Mouse (Mus musculus) regulatory T cell (primary cell): ENCODE measurements at regions not wholly inside any gene's neighbourhood (a gene's known extent, or its start where the extent isn't known, plus 50 kb on each side); places are given as distances from the start of the nearest gene placed in this dataset.

Source experiments
- in situ Hi-C: fragments of 300-600 bp; cut with MboI, MseI; formaldehyde crosslinking; loops from one replicate; pipeline ENCODE4 v1.15.1; 2025; ENCODE audit warnings: high pct_unique_total_duplicates

DNA sequence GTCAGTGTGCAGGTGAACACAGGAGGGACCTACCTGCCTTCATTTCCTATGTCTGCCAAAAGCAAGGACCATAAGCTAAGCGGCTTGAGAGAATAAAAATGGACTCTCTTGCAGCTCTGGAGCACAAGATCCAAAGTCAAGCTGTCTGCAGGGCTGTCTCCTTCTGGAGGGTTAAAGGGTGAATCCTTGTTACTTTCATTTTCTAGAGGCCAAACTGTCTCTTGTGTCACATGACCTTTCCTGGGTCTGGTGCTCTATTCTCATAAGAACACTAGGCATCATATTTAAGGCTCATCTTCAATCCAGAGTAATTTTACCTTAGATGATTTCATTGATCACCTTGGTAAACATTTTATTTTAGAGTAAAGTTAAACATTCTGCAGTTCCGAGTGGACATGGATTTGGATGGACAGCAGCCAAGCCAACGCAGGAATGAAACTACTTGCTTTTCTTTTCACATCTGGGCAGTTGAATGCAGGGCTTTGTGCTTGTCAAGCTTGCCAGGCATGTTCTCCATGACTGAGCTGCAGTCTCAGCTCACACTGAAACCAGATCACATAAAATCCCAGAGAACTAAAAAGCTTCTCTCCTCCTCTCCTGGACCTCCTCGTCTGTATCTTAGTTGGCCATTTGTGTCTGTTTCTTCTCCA lies 180.8 kb downstream of the Cd83 start:
- in situ Hi-C loops, result loop anchor here (10.0 kb wide), 1 partner anchor 1551 kb away; no protein-coding TSS in a partner anchor

DNA sequence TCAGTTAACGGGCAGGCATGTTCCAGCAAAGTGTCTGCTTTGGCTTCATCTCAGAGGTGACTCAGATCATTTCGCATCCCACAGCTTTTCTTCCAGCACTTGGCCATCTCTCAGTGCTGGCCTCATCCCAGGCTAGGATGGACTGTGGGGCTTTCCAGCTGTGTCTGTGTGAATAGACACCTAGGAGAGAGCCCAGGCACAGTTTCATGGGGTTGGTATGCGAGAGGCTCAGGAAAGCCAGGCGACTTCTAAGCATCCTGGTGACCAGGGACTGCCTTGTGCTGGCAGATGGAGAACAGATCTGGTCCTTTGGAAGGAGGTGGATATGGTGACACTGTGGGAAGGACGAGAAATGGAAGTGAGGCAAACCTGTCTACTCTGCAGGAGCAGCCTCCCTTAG lies 182.9 kb downstream of the Cd83 start:
- in situ Hi-C loops, result loop anchor here (10.0 kb wide), 1 partner anchor 1553 kb away; no protein-coding TSS in a partner anchor

DNA sequence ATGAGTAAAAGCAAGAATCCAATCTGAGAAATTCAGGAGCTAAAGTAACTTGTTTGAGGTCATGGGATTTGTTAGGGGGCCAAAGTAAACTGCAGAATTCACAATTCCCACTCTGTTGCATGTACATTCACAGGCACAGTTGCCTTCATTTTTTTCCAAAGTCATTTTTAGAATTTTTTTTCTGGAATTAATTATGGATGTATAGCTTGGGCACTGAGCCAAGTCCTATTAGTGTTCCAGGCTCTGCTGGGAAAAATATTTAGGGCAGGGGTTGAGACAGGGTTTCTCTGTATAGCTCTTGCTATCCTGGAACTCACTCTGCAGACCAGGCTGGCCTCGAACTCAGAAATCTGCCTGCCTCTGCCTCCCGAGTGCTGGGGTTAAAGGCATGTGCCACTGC lies 188.3 kb downstream of the Cd83 start:
- in situ Hi-C loops, result no loop called here

DNA sequence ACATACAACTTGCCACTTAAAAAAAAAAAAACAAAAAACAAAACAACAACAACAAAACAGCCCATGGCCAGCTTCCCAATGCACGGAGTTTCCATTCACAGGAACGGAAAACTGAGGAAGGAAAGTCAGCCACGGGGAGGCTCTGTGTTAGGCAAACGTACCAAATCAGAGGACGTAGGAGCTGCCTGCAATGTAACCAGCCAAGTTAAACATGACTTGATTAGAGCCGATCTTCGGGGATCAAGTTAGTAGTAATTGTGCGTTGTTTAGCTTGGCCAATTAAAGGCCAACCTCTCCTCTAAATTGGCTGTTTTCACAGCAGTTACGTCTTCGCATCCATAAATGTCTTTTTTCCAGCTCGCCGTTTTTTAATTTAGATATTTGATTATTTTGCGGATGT lies 190.7 kb downstream of the Cd83 start:
- in situ Hi-C loops, result no loop called here

DNA sequence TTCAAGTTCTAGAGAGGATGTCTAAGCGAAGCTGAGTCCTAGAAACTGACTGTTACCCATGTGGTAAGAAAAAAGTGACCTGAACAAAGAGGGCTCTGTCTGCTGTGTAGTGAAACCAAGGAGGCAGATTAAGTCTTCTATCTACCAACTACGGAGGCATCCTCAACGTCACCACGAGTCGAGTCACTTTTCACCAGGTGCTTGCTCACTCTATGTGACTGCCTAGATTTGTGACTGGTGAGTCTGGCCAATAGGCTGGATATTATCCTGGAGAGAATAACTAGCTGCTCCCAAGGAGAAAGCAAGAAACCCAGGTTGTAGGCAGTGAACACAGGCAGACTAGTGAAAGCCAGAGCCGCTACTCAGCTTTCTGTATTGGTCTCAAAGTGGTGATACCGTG lies 191.2 kb downstream of the Cd83 start:
- in situ Hi-C loops, result no loop called here

DNA sequence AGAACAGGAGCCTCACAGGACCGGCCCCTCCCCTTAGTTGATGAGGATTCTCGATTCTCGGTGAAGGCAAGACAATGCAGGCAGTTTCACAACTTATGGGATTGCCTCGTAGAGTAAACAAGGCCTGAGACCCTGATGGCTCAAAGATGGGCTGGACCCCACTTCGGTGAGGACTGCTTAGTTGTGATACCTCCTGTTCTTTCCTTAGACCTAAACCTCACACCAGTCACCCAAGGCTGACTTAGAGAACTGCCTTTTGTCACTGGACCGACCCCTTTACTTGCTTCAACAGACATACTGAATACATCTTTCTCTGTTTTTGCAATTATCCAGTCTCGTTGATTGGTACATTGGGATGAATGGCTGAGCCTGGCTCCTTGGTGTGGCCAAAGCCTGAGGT lies 192.1 kb downstream of the Cd83 start:
- in situ Hi-C loops, result no loop called here

DNA sequence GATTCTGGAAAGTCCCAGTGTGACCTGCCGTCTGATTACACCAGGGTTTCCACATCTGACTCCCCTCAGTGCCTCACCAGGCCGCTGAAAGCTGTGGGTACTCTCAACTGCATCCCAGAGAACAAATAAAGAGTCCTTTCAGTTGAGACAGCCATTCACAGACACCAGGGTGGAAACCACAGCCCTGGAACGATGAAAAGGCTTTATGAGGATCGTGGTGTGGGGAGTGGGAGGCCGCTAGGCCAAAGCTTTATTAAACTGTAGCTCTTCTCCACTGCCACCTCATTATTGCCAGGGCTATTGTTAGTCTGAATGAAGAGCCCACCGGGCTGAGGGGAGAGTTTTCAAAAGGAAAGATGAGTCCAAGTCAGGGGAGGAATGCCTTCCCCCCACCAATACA lies 202.8 kb downstream of the Cd83 start:
- in situ Hi-C loops, result loop anchor here (5.0 kb wide), 1 partner anchor 1160 kb away; no protein-coding TSS in a partner anchor

DNA sequence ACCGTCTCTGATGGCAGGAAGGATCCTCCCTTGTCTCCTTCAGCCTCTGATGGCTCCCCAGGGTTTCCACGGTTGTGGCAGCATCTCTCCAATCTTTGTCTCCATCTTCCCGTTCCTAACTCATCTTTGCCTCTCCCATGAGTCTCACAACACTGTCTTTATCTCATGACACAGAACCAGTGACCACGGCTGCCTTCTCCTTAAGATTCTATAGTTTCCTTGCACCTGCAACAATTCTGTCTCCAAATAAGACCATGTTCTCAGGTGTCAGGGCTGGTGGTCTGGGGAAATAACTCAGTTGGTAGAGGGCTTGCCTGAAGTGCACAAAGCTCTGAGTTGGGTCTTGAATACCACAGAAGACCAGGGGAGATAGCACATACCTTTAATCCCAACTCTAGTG lies 203.8 kb downstream of the Cd83 start:
- in situ Hi-C loops, result loop anchor here (5.0 kb wide), 1 partner anchor 1159 kb away; no protein-coding TSS in a partner anchor

DNA sequence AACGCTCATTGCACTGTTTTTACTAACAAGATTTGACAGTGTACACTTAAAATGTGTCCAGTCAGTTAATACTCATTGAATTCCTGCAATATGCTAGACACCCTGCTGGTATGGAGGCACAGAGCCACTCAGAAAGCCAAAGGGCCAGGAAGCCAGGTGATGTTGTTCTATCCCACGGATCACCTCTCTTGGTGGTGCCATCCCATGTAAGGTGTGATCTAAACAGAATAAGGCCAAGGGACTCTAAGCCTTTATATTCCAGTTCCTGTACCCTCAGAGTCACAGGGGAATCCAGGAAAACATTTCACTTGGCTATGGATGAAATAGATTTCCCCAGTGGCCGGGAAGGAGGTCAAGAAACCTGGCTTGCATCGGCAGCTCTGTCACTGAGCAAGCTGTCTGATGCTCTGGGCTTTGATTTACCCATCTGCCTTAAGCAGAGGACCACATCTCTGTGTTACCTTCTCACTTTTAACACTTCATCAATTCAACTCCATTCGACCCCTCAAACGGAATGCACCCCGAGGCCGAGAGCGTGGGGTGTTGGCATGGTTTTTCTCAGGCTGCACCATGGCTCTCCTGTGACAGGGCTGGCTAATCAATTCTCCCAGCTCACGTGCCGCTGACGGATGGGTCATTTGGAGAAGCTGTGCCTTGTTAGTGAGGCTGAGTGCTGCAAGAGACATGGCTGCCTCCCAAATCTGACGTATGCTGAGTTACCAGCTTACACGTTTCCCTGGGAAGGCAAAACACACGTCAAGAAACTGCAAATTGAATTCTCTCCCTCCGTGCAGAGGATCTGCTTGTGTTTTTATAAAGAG lies 205.9 kb downstream of the Cd83 start:
- in situ Hi-C loops, result no loop called here

DNA sequence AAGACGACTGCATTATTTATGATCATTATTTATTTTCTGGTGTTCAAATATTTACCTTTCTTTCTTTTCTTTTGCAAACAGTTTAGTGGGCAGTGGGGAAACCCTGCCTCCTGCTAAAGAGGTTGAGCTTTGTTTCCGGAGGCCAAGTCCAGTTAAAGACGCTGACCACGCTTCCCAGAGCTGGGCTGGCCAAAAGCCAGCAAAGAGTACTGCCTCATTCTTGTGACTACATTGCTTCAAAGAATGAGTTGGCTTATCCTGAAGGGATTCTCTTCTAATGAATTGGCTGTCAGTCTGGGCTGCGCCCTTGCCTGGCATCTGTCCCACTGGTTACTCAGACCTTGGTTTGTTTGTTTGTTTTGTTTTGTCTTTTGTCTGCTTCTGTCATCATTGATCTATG lies 207.2 kb downstream of the Cd83 start:
- in situ Hi-C loops, result no loop called here

DNA sequence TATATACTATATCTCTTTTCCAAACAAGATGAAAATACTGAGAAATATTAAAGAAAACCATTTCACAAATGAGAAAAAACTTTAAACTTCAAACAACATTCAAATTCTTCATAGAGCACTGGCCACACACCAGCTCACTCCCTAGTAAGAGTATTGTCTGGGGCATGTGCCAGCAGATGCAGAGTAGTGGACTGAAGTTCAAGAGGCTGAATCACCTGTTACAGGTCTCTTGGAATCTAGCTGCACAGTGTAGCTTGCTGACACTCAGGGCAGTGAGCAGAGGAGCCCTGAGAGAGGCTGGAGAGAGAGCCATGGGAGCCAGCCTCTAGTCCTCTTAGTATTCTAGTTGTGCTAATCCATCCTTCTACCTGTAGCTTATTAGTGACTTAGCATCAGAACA lies 208.4 kb downstream of the Cd83 start:
- in situ Hi-C loops, result no loop called here

DNA sequence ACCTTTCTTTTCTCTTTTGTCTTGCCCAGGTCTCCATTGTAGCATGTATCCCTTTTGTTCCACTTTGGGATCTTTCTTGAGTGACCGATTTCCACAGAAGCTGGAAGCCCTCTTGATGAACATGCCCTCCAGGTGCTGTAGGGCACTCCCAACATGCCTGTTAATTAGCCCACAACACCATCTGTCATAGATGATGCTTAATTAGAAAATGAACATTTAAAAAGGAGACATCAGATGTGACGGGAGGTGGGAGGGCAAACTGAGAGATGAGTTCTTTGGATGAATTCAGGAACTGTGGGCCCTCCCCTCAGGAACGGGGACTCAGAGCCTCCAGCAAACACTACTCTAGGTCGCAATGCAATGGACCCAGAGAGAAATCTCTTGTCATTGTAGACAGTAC lies 209.8 kb downstream of the Cd83 start:
- in situ Hi-C loops, result no loop called here

DNA sequence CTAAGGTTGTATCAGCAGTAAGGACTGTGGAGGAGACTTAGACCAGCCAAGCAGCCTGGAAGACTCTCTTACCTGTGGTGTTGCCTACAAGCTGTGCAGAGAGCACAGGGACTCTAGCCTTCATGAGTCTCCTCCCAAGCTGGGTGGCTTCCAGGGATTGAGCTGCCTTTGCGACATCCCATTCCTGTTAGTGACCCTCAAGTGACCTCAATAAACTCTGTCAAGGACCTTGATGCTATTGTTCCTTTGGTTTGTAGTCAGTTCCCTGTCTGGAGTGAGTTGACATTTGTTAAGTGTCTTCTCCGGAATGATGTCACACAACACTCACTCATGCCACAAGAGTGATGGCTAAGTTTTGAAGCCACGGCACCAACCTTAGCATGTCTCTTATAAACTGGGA lies 211.0 kb downstream of the Cd83 start:
- in situ Hi-C loops, result no loop called here

DNA sequence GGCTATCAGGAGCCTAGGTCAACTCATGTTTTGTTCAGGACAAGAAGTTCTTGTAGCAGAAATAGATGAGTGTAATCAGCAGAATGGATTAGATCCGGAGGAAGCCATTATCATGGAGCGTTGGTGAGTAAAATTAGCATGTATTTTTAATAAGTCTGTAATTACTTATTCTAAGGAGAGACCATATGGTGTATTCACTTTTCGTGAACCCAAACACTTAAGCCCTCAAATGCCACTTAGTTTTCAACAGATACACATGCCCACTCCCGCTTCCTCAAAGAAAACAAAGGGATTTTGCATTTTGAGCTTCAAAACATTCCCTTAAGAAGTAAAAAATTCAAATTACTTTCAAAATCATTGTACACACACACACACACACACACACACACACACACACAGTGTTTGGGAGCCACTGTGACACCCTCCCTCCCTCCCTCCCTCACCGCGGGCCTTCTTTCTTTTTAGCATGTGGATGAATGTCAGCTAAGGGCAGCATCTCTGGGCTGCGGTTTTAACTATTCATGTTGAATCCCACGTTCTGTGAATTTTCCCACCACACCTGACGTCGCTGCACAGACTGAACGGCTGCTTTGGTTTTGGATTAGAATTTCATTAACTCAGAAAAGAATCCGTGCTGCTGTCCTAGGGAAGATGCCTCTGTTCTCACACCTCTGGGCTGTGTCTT lies 217.4 kb downstream of the Cd83 start:
- in situ Hi-C loops, result no loop called here

DNA sequence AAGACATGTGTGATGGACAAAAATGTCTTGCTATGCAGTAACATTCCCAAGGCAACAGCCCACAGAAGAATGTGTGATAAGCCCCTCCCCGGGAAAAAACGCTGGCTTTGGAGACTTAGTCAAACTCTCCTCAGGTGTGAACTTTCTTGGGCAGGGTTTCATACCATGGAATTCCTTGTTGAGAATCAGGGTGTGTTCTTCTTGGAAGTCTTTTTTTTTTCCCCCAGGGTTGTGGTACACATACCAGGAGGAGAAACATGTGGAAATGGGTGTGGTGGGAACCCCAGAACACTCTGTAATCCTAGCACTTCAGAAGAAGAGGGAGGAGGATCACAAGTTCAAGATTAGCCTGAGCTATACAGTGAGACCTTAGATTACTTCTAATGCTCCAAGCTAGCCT lies 228.3 kb downstream of the Cd83 start:
- in situ Hi-C loops, result no loop called here

DNA sequence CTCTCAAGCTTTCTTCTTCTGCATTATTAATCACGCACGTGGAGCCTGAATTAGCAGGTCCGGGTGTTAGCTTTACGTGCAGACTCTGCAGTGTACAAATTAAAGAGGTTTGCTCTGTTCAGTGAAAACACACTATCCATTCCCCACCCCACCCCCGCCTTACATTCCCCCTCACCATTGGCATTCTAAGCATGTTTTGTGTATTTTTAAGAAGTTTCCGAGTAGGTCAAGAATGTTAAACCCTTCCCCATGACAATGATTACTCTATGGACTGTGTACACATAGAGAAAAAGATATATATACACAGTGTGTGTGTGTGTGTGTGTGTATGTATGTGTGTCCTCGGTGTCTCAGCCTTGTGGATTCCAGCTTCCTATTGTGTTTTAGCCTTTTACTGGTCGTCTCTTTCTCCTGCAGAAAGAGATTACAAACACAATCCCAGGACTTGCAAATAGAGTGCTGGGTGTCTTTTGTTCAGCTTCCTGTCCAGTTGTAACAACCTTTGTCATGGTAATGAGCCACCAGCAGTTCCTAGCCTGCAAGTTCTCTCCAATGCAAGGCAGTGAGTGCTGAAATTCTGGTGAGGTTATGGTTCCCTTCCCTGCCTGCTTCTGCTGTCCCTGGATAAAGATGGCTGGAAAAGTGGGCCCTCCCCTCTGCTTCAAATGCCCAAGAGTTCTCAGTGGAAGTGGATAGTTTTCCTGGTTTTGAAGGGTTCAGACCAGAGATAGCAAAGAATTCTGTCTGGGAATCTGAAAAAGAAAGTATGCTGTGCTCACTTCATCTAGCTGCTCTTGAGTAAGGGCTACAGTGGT lies 234.1 kb downstream of the Cd83 start:
- in situ Hi-C loops, result no loop called here

DNA sequence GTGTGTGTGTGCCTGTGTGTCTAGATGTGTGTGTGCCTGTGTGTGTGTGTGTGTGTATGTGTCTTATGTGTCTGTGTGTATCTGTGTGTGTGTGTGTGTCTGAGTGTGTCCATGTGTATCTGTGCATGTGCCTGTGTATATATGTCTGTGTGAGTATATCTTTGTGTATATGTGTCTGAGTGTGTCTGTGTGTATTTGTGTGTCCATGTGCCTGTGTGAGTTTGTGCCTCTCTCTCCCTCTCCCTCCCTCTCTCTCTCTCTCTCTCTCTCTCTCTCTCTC lies 234.7 kb downstream of the Cd83 start:
- in situ Hi-C loops, result no loop called here

DNA sequence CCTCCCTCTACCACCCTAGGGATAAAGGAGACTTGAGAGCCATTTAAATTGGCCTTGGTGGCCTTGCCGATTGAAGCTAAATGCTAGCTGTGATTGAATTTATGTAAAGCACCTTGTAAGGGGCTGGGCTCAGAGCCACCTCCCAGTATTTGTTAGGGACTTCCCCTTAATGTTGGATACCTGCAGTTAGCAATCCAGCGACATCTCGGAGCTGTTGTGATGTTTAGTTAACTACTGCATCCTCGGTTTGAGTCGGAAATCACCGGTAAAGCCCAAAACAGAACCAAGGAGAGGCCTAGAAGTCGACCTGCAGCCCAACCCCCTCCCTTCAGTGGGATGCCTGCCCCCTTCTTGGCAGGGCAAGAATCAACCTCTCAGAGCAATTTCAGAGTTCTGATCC lies 236.3 kb downstream of the Cd83 start:
- in situ Hi-C loops, result no loop called here

DNA sequence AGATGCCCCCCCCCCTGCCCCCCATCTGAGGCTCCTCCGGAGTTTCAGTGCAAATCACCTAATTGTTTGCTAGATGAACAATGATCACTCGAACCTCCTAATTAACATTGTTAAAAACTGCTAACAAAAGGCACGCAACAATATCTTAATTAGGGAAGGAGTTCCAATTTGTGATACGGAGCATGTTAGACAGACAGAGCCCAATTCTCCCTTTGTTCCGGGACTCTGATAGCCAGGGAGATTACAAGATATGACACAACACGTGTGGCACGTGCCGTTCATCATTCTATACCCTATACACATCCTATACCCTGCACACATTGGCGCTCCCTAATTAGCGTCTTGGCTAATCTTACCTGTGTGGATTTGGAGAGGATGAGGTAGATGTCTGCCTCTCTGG lies 237.5 kb downstream of the Cd83 start:
- in situ Hi-C loops, result no loop called here

DNA sequence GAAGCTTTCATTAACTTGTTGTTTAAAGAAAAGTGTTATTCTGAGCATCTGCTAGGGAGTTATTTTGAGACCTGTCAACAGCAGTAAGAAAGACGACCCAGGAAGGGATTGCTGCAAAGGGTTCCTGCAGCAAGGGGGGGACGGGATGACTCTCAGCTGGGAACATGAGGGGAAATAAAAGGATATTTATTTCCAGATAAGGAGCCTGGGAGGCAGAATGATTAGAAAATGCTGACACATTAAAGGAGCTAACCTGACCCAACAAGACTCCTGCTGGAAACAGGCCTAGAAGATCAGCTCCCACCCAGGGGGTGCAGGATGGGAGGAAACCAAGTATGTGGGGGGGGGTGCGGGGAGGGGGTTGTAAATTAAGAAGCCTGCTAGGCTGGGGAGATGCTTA lies 240.0 kb downstream of the Cd83 start:
- in situ Hi-C loops, result no loop called here

DNA sequence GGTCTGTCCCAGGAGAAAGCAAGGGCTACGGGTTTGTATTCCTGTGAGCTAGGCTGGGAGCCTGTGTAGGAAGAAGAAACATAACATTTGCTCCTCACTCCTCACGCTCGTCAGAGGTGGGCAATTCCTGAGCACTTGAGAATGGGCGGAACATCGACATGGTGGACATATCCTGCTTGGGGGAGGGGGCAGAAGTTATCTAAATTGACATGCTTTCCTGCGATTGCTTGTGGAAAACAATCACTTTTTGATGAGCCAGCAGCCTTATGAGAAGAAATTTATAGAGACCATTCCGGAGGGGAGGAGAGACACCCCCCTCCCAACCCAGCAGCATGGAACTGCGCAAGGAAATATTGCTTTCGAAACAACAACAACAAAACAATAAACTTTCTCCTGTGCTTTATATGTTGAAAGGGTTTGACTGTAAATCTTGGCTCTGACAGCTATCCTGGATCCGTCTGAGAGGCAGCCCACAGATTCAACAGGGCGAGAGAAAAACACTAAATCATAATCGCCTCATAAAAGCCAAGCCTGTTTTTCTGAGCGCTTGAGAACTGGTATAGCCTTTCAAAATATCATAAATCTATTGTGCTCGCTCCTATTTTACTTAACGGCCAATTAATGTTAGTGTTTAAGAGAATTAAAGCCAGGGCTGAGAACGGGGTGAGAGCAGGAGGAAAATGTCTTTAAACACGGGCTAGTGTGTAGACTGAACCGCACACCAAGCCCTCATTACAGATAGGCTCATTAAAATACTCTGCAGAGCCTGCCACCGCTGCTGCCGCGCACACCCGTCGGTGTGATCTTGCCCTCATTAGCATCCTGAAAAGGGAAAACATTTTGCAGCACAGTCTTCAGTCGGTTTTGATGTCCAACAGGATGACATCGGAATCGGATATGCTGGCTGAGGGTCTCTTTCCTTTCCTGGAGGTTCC lies 242.0 kb downstream of the Cd83 start:
- in situ Hi-C loops, result no loop called here
